Mouse (Mus musculus) cortical plate, adult 2 months (tissue): ENCODE measurements around the gene Cdh12.

ENCODE experiments used
- CTCF ChIP-seq: fragments of 200-500 bp; IDR thresholded peaks from 2 replicates; pipeline ENCODE4 v1.5.1; 2011; ENCODE audit warnings: mild to moderate bottlenecking, control low read depth, low read length; ENCODE audit not compliant: insufficient read depth; ENCODE audit errors: extremely low read depth
- POLR2A ChIP-seq: fragments of 200-500 bp; IDR thresholded peaks from 2 replicates; pipeline ENCODE4 v1.6.1; 2011; ENCODE audit warnings: mild to moderate bottlenecking, low read length, control low read depth; ENCODE audit not compliant: insufficient read depth; ENCODE audit errors: extremely low read depth

DNA sequence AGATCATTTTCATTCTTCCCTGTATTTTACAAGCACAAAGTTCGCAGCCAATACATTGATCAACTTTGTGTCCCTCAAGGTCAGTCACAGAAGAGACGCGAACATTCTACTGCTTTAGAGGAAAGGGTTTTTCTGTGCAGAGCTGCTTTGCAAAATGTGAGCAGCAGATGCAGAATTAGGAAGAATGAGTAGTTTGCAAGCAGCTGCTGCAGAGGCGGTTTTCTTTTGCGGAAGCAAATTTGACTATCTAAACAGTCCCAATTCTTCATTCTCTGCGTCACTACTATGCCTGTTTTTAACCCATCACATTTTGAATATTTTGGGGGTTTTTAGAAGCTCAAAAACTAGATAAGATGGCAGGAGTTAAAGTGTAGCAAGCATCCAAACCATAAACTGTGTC lies 956.1 kb downstream of the Cdh12 start:
- TF ChIP-seq CTCF (no peak), POLR2A (no peak)
